Mouse (Mus musculus) stomach, postnatal 0 days (tissue): Measurements from ENCODE around the gene Oprd1.

ENCODE experiments used
- CTCF ChIP-seq: IDR thresholded peaks from 2 replicates; pipeline ENCODE4 v1.5.1; 2016; ENCODE audit warnings: antibody characterized with exemption, low read depth, mild to moderate bottlenecking, moderate library complexity
- EP300 ChIP-seq: optimal IDR thresholded peaks from 2 replicates; pipeline ENCODE3; 2016; ENCODE audit warnings: antibody characterized with exemption

DNA sequence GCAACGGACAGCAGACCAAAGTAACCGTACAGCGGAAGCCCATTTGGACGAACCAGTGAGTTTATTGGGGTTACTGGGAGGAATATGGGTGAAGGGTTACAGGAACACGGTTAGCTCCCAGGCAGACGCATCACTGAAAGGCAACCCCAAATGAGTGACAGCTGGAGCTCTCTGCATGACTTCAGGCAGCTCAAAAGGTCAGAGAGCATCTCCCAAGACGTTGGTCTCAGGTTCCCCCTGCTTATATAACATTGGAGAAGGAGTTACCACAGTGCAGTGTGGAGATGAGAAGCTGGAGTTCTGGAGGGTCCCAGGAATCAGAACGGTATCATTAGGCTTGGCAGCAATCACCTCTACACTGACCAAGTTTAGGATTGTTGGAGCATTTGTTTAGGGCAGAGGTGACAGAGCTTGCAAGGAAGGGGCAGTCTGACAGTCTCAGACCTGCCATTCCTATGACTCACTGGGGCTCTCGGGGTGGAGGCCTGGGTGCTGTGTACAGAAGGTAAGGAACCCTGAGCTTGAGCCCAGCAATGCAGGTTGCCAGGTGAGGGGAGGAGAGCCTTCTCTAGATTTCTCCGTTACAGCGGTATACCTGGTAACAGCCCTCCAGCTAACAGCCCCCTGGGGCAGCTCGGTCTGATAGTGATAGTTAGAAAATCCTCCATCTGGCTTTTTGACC is 12.8 kb upstream of the Oprd1 start:
- no peak for TF ChIP-seq CTCF
- no peak for TF ChIP-seq EP300
